ENCODE assay signal across 18 mouse cellular contexts in genomic region chr16:51520762-51521161, GRCm38 (mm10).
DNase-seq lines count a peak whose midpoint lies in the region; ATAC-seq and TF ChIP-seq lines count a peak whose summit lies in the region.
"Had no signal": no experiment of that assay in that cellular context is flagged by ENCODE, and none has a peak within 500 bp of the region (broad histone marks: within the 10 kb centered on the region; RNA-seq: fewer than 3 reads in every experiment).

No protein-coding gene starts in this region.

- no peaks in the 10 kb centered on the region for H3K27me3 ChIP-seq in forebrain, embryonic 12.5 days
- H3K27me3 ChIP-seq in forebrain, embryonic 15.5 days = no peaks in the 10 kb centered on the region
- H3K27me3 ChIP-seq in embryonic facial prominence, embryonic 14.5 days (replicated peaks; ENCODE audit: control insufficient read depth, insufficient read depth, low read length) = no peaks in the 10 kb centered on the region
- H3K27me3 ChIP-seq in midbrain, embryonic 14.5 days (ENCODE audit: control insufficient read depth, insufficient read depth, low read length) = no peaks in the 10 kb centered on the region
- no peaks in the 10 kb centered on the region for H3K27me3 ChIP-seq in intestine, postnatal 0 days (replicated peaks; ENCODE audit: control insufficient read depth, insufficient read depth, low read length)
- H3K27me3 ChIP-seq: CH12.LX; embryonic facial prominence, embryonic 12.5 days; intestine, embryonic 15.5 days had no signal

- H3K36me3 ChIP-seq in forebrain, embryonic 12.5 days (replicated peaks) = no peaks in the 10 kb centered on the region
- H3K36me3 ChIP-seq in forebrain, embryonic 15.5 days = no peaks in the 10 kb centered on the region
- no peaks in the 10 kb centered on the region for H3K36me3 ChIP-seq in embryonic facial prominence, embryonic 14.5 days (ENCODE audit: control insufficient read depth, insufficient read depth, low read length)
- H3K36me3 ChIP-seq in midbrain, embryonic 14.5 days (ENCODE audit: control insufficient read depth, insufficient read depth, low read length) = no peaks in the 10 kb centered on the region
- no peaks in the 10 kb centered on the region for H3K36me3 ChIP-seq in intestine, postnatal 0 days (ENCODE audit: control insufficient read depth, insufficient read depth)
- H3K36me3 ChIP-seq: embryonic facial prominence, embryonic 12.5 days; intestine, embryonic 15.5 days had no signal

- peaks cover 12% of the 10 kb centered on the region for H3K4me1 ChIP-seq in forebrain, embryonic 12.5 days
- H3K4me1 ChIP-seq in forebrain, embryonic 15.5 days = no peaks in the 10 kb centered on the region
- H3K4me1 ChIP-seq in embryonic facial prominence, embryonic 14.5 days (ENCODE audit: control insufficient read depth, insufficient read depth, low read length) = no peaks in the 10 kb centered on the region
- peaks cover 10% of the 10 kb centered on the region for H3K4me1 ChIP-seq in midbrain, embryonic 14.5 days (ENCODE audit: control insufficient read depth, insufficient read depth, low read length)
- H3K4me1 ChIP-seq in intestine, postnatal 0 days (replicated peaks; ENCODE audit: control insufficient read depth, insufficient read depth, low read length) = no peaks in the 10 kb centered on the region
- H3K4me1 ChIP-seq: intestine, embryonic 15.5 days had no signal

- peak; percentile 76 for ATAC-seq in forebrain, embryonic 12.5 days (ENCODE audit: low FRiP score)
- ATAC-seq in forebrain, embryonic 15.5 days (replicated peaks) = no peak
- ATAC-seq in embryonic facial prominence, embryonic 14.5 days (ENCODE audit: low read depth) = peak; percentile 80; the same call in 1 of the 2 replicates
- ATAC-seq in midbrain, embryonic 14.5 days (ENCODE audit: low FRiP score, low TSS enrichment) = no peak
- no peak for ATAC-seq in intestine, postnatal 0 days
- ATAC-seq: intestine, embryonic 15.5 days had no signal

- no peak overlapping the region for H3K4me3 ChIP-seq in forebrain, embryonic 12.5 days (replicated peaks)
- no peak overlapping the region for H3K4me3 ChIP-seq in forebrain, embryonic 15.5 days
- H3K4me3 ChIP-seq in embryonic facial prominence, embryonic 14.5 days (ENCODE audit: low read depth, low read length) = no peak overlapping the region
- no peak overlapping the region for H3K4me3 ChIP-seq in midbrain, embryonic 14.5 days (replicated peaks; ENCODE audit: low read depth, low read length)
- H3K4me3 ChIP-seq in intestine, postnatal 0 days (ENCODE audit: low read depth, low read length) = no peak overlapping the region
- H3K4me3 ChIP-seq: embryonic facial prominence, embryonic 12.5 days; intestine, embryonic 15.5 days had no signal

- peak overlapping the region; percentile 33; the same call in 1 of the 2 replicates for H3K27ac ChIP-seq in forebrain, embryonic 12.5 days
- H3K27ac ChIP-seq in forebrain, embryonic 15.5 days (replicated peaks) = no peak overlapping the region
- no peak overlapping the region for H3K27ac ChIP-seq in embryonic facial prominence, embryonic 14.5 days (replicated peaks; ENCODE audit: low read depth, low read length)
- H3K27ac ChIP-seq in midbrain, embryonic 14.5 days (replicated peaks; ENCODE audit: low read depth, low read length) = no peak overlapping the region
- H3K27ac ChIP-seq in intestine, postnatal 0 days (ENCODE audit: low read depth, low read length) = no peak overlapping the region
- H3K27ac ChIP-seq: embryonic facial prominence, embryonic 12.5 days; intestine, embryonic 15.5 days; stomach, postnatal 0 days had no signal

- H3K9ac ChIP-seq in forebrain, embryonic 12.5 days = no peak overlapping the region
- H3K9ac ChIP-seq in forebrain, embryonic 15.5 days (replicated peaks) = no peak overlapping the region
- H3K9ac ChIP-seq in embryonic facial prominence, embryonic 14.5 days (ENCODE audit: low read depth, low read length) = no peak overlapping the region
- H3K9ac ChIP-seq in midbrain, embryonic 14.5 days (replicated peaks; ENCODE audit: low read length) = no peak overlapping the region
- H3K9ac ChIP-seq in intestine, postnatal 0 days (ENCODE audit: low read depth, low read length) = no peak overlapping the region
- H3K9ac ChIP-seq: embryonic facial prominence, embryonic 12.5 days; intestine, embryonic 15.5 days had no signal

- WGBS in forebrain, embryonic 12.5 days = 70% methylated on average over 4 of the region's 4 CpGs
- 72% methylated on average over 4 of the region's 4 CpGs for WGBS in forebrain, embryonic 15.5 days
- 46% methylated on average over 4 of the region's 4 CpGs for whole genome bisulfite sequencing in embryonic facial prominence, embryonic 14.5 days
- WGBS in midbrain, embryonic 14.5 days = 36% methylated on average over 4 of the region's 4 CpGs
- 79% methylated on average over 4 of the region's 4 CpGs for WGBS in intestine, postnatal 0 days

- peak; percentile 4 for DNase-seq in Muller cell, postnatal 12 days (ENCODE audit: inconsistent ontology term)
- DNase-seq in embryonic facial prominence, embryonic 14.5 days (ENCODE audit: low spot score) = peak; percentile 43
- peak; percentile 47 for DNase-seq in midbrain, embryonic 14.5 days
- no peak for DNase-seq in left cerebral cortex, adult 18-20 months (ENCODE audit: low spot score in 2 of 2)
- DNase-seq in heart, adult 9 months (ENCODE audit: low spot score in 2 of 2) = no peak
- DNase-seq: adrenal gland, postnatal 25 days; cerebellum, adult 9-11 months; layer of hippocampus, postnatal 36 days; lung, adult 2 months; lung, postnatal 36 days had no signal

- no peaks in the 10 kb centered on the region for H3K9me3 ChIP-seq in forebrain, embryonic 12.5 days
- H3K9me3 ChIP-seq in forebrain, embryonic 15.5 days = no peaks in the 10 kb centered on the region
- no peaks in the 10 kb centered on the region for H3K9me3 ChIP-seq in embryonic facial prominence, embryonic 14.5 days (ENCODE audit: control insufficient read depth, low read length)
- no peaks in the 10 kb centered on the region for H3K9me3 ChIP-seq in midbrain, embryonic 14.5 days (ENCODE audit: control insufficient read depth, low read length)
- no peaks in the 10 kb centered on the region for H3K9me3 ChIP-seq in intestine, postnatal 0 days (ENCODE audit: control insufficient read depth)
- H3K9me3 ChIP-seq: embryonic facial prominence, embryonic 12.5 days; intestine, embryonic 15.5 days had no signal

- TF ChIP-seq CTCF in intestine, postnatal 0 days (IDR thresholded peaks at IDR 0.05; ENCODE audit: low read depth) = no peak

- no peak overlapping the region for H3K4me2 ChIP-seq in forebrain, embryonic 12.5 days
- no peak overlapping the region for H3K4me2 ChIP-seq in forebrain, embryonic 15.5 days (replicated peaks)
- H3K4me2 ChIP-seq in embryonic facial prominence, embryonic 14.5 days (ENCODE audit: low read depth, low read length) = no peak overlapping the region
- no peak overlapping the region for H3K4me2 ChIP-seq in midbrain, embryonic 14.5 days (ENCODE audit: low read length)
- no peak overlapping the region for H3K4me2 ChIP-seq in intestine, postnatal 0 days (replicated peaks; ENCODE audit: low read depth)
- H3K4me2 ChIP-seq: heart, embryonic 11.5 days; intestine, embryonic 15.5 days had no signal

Comparison
In these comparisons a context has a peak if more than half of its experiments do, and no peak if none do; other contexts are left out.
1. ATAC-seq: peak in forebrain, embryonic 12.5 days (single experiment) and embryonic facial prominence, embryonic 14.5 days (single experiment); none in forebrain, embryonic 15.5 days (single experiment), midbrain, embryonic 14.5 days (single experiment) and intestine, postnatal 0 days (single experiment).
2. DNase-seq: peak in Muller cell, postnatal 12 days (single experiment), embryonic facial prominence, embryonic 14.5 days (single experiment) and midbrain, embryonic 14.5 days (single experiment); none in left cerebral cortex, adult 18-20 months (0 of 2) and heart, adult 9 months (0 of 2).